Mouse (Mus musculus): ENCODE measurements around the gene Gm10382.

The Gm10382 gene

GRCm38 (mm10) chr5:125393622-125394603, 4.8 kb downstream of the Gm10382 start:
- 3% methylated on average over 23 of the region's 25 CpGs for WGBS

- WGBS: 52% methylated on average over 3 of the region's 3 CpGs
Measured at GRCm38 (mm10) chr5:125395008-125395407, 5.9 kb downstream of the Gm10382 start.

- WGBS: 63% methylated on average over 7 of the region's 7 CpGs
Measured at GRCm38 (mm10) chr5:125400903-125401302, 11.8 kb downstream of the Gm10382 start.

- 77% methylated on average over 10 of the region's 10 CpGs for WGBS
Measured at GRCm38 (mm10) chr5:125402476-125402875, 13.4 kb downstream of the Gm10382 start.

GRCm38 (mm10) chr5:125402991-125403390, 13.9 kb downstream of the Gm10382 start:
- WGBS: 84% methylated on average over 6 of the region's 6 CpGs

GRCm38 (mm10) chr5:125403481-125404465, 14.7 kb downstream of the Gm10382 start:
- 19% methylated on average over 31 of the region's 31 CpGs for WGBS

GRCm38 (mm10) chr5:125404536-125404902, 15.4 kb downstream of the Gm10382 start:
- WGBS: 3% methylated on average over 7 of the region's 7 CpGs

GRCm38 (mm10) chr5:125404903-125405545, 15.9 kb downstream of the Gm10382 start:
- under 1% methylated on average over 28 of the region's 28 CpGs for WGBS

- under 1% methylated on average over 31 of the region's 31 CpGs for WGBS
Measured at GRCm38 (mm10) chr5:125405546-125406248, 16.6 kb downstream of the Gm10382 start.

- 5% methylated on average over 20 of the region's 20 CpGs for WGBS
Measured at GRCm38 (mm10) chr5:125406322-125407016, 17.3 kb downstream of the Gm10382 start.

GRCm38 (mm10) chr5:125407020-125407830, 18.1 kb downstream of the Gm10382 start:
- 61% methylated on average over 13 of the region's 13 CpGs for WGBS

GRCm38 (mm10) chr5:125407910-125408575, 18.9 kb downstream of the Gm10382 start:
- WGBS: 77% methylated on average over 14 of the region's 14 CpGs

GRCm38 (mm10) chr5:125408842-125409241, 19.7 kb downstream of the Gm10382 start:
- WGBS: 5% methylated on average over 13 of the region's 13 CpGs

GRCm38 (mm10) chr5:125409348-125410090, 20.4 kb downstream of the Gm10382 start:
- WGBS: 18% methylated on average over 20 of the region's 20 CpGs

GRCm38 (mm10) chr5:125411972-125412530, 22.9 kb downstream of the Gm10382 start:
- 60% methylated on average over 5 of the region's 5 CpGs for WGBS

- 85% methylated on average over 8 of the region's 8 CpGs for WGBS
Measured at GRCm38 (mm10) chr5:125412536-125412935, 23.4 kb downstream of the Gm10382 start.

- 46% methylated on average over 4 of the region's 4 CpGs for WGBS
Measured at GRCm38 (mm10) chr5:125413763-125414162, 24.6 kb downstream of the Gm10382 start.

GRCm38 (mm10) chr5:125416183-125416582, 27.1 kb downstream of the Gm10382 start:
- WGBS: 95% methylated on average over 8 of the region's 8 CpGs

All from cerebral cortex, adult 2 months (tissue).